Mouse (Mus musculus) megakaryocyte, adult 5-6 weeks (primary cell): ENCODE measurements at regions not wholly inside any gene's neighbourhood (a gene's known extent, or its start where the extent isn't known, plus 50 kb on each side); places are given as distances from the start of the nearest gene placed in this dataset.

ENCODE experiments used
- ATAC-seq: 2 replicates; pipeline ENCODE4 v1.8.0; 2016; ENCODE audit warnings: mild to moderate bottlenecking, inconsistent platforms; ENCODE audit not compliant: poor library complexity, severe bottlenecking

DNA sequence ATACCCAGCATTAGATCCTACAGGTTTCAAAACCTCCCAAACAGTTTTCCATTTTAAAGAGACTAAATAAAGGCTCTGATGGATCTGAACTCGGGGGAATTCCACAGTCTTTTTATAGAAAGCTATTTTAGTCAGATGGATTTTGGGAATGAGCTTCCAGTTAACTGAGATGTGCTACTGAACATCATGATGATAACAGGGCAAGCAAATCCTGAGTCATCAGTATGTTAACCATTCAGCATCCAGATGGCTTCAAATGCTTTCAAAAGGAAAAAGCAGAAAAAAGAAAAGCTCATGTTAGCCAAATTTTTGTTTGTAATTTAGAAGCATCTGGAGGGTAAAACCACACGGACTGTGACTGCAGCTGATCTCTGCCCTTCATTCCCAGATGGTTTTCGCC, 766.7 kb downstream of the Efnb2 start:
- no peak for ATAC-seq

DNA sequence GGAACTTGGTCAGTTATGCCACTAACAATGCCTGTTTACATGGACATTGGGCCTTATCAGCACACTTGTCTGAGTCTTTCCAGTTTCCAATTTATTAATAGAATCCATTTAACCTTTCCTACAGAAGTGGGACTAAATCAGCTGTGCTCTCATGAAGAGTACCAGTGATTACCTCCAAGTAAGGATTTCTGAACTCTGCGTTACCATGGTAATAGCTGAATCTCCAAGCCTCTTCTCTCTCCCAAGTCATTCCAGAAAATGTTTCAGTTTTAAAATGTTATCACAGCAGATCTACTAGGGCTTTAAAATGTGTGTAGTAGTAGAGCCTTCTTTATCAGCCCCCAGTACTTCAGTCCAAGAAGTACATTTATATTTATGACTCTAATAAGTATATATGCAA, 807.9 kb downstream of the Efnb2 start:
- no peak for ATAC-seq

- ATAC-seq, result no peak
Measured at GRCm38 (mm10) chr8:7850573-7850972, 810.5 kb downstream of the Efnb2 start.

DNA sequence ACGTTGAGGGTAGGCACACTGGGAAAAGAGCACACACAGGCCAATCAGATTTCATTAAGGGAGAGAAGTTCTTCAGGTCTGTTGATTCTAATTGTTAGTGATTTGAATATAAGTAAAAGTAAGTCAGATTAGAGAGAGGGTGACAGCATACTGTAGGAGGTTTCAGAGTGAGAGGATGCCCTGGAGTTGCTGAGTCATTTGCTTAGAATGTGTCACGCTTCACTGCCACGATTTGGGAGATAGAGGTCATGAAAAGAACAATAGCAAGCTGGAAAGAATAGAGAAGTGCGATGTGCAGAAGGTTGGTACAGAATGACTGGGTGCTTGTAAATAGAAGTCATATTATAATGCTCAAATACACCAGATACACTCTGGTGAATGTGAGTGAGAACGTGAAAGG, 829.1 kb downstream of the Efnb2 start:
- ATAC-seq, result no peak

GRCm38 (mm10) chr8:7827811-7828210, 833.2 kb downstream of the Efnb2 start:
- no peak for ATAC-seq

DNA sequence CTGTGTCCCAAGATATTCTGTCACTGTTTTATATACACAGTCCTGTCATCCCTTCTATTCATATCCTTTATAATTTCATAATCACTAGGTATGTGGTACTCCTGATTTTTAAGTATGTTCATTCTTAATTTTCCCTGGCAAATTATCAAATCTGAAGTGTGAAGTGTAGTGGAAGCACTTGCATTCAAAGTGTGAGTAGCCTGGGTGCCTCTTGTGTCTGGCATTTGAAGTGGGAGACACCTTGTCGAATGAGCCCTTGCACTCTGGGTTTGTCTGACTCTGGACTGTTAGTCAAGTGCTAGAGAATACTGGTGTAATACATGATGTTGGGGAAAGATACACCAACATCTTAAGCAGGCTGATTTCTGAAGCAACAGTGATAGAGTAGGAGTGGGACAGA, 852.6 kb downstream of the Efnb2 start:
- ATAC-seq, result no peak

GRCm38 (mm10) chr8:7799221-7799620, 861.8 kb downstream of the Efnb2 start:
- no peak for ATAC-seq

DNA sequence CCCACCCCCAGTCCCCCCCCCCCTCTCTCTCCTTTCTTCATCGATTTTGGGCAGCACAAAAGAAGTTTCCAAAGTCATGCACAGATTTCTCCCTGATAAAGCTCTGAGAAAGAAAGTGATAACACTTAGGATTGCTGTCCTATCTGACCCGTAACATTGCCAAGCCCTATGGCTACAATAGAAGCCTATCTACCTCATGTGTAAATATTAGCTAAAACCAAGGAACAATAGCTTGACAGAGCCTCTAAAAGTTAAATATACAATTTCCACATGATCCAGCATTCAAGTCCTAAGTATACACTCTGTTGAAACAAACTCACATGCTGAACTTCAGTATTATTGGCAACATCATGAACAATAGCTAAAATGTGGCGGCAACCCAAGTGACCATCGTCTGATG, 864.9 kb downstream of the Efnb2 start:
- ATAC-seq, result no peak

DNA sequence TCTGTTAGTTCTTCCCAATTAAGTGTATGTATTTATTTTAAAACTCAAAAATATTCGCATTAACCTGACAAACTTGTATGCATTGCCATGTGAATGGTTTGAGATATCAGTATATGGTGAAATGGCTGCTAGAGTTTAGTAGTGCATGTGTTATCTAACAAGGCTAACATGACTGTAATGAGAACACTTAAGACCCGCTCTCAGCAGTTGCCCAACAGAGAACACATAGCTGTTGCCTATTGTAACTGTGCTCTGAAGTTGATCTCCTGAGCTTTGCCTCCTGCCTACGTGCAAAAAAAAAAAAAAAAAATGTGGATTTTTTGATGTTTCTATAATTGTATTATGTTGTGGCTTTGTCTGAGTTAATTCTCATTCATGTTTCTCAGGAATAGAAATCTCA, 897.2 kb downstream of the Efnb2 start:
- no peak for ATAC-seq

DNA sequence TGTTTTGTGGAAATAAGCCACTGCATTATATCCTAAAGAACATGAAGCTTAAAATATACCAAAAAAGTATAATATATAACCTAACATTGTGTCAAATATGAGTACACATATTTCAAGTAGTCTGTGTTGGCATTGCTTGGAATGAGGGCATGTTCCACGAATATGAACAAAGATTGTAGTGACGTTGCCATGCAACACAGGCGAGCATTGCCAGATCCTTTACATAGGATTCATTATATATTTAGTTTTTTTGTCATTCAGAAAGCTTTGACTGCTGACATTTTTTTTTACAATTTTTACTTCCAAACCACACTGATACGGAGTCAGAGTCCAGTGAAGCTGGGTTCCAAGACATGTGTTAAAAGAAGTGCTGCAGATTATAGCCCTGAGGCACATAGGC, 900.1 kb downstream of the Efnb2 start:
- ATAC-seq, result no peak

DNA sequence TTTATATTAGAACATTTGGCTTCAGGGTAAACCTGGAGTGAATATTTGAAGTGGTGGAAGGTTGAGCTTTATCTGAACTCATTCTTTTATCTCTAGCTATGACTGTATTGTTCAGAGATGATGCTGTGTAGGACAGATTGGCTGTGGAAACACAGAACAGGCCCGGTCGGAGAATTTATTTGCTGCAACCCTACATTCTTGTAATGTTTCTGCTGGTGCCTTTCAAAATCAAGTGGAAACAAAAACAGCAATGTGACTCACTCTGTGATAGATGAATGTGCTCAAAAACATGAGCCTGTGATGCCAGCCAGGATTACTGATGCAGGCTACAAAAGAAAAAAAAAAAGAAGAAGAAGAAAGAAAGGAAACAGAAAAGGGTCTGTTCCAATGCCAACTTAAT, 928.3 kb downstream of the Efnb2 start:
- ATAC-seq, result no peak

GRCm38 (mm10) chr8:7721880-7722279, 939.2 kb downstream of the Efnb2 start:
- no peak for ATAC-seq

DNA sequence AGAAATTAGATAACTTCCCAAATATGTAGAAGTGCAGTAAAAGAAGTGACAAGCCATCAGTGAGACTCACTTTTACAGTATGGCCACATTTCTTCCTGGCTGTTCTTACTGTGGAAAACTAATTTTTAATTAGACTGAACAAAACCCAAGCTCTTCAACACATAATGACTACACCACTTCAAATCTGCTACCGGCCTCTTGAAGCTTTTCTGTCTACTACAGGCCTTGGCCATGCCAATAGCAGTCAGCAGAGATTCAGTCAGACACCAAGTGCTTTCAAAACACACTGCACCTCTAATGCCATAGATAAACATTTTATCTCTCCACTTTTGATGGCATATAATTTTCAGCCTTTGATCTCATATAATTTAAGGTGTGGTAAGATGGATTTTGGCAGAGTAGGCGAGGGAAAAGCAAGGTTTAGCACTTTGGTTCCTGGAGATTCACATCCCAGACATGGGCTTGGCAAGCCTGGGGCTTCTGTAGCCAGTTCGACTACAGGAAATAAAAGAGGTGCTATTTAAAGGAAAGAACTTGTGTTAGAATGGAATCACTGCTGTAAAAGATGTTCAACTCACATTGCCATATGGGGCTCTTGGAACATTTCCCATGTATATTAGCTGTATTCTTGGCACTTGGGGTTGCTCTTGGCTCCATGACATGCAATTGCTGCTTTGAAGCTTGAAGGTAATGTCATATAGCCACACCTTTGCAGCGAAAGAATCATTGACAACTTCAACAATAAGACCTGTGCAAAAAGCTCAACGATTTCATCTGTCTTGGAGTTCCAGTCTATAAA, 941.9 kb downstream of the Efnb2 start:
- ATAC-seq, result no peak

DNA sequence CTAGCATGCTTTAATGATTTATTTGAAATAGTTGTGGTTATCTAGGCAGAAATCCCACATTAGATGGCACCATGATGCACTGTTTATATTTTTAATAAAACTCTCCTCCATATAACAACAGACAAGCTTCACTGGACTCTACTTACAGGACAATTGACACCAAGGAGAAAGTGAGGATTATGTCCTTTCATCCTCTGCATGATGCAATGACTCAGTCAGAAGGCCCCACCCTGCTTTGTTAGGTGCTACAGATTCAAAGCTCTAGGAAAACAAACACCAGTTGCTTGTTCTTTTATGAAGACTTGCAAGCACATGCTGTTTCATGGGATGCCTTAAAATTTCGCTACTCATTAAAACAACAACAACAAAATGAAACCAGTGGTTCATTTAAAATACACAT, 950.3 kb downstream of the Efnb2 start:
- ATAC-seq, result no peak

GRCm38 (mm10) chr8:7709406-7709805, 951.6 kb downstream of the Efnb2 start:
- ATAC-seq, result no peak

DNA sequence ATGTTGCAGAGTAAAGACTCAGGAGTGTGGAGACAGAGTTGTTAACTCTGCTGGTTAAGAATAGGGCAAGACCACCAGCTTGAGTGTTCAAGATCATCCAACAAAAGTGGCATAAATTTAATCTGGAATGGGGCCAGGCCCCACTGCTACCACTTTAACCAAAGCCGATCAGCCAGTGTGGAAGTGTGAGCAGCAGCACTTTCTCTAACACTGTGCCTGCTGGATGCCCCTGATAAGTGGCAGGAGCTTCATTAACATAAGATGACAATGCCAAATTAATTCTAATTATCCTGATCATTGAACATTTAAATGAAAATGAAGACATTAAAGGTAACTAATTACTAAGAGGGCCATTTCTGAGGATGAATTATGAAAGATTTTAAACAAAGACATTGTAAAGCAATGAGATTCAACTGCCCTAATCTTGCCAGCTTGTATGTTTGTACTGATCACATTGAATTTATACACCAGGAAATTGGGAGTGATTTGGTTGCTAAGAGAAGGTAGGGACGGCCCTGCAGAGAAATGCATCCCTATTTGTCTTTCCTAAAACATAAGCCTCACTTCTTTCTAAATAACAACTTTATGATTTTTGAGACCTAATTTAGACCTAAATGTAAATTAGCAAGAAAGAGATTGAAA, 969.6 kb downstream of the Efnb2 start:
- no peak for ATAC-seq

- ATAC-seq, result no peak
Measured at GRCm38 (mm10) chr8:7653804-7654203, 1007.2 kb downstream of the Efnb2 start.
